Mouse (Mus musculus): ENCODE data around the gene Lbr.

Lbr gene

GRCm38 (mm10) chr1:181842781-181843180 lies at the start of gene Lbr:
Lbr (minus strand) TSS chr1:181843046.
- DNase-seq, result no peak

DNA sequence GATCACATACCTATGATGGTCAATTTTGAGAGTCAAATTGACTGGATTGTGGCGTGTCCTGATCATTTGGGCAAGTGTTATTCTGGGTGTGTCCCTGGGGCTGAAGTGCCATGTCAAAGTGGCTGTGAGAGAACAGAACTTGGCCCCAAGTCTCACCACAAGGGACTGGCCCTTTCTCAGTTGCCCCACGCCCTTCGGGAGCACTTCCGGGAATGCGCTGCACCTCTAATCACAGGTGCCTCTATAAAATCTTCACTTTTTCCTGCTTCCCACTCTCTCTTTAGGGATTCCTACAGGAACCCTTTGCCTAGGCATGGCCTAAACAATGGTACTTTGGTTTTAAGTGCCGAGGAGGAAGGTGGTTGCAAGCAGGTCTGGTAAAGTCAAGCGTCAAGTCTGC lies 46.8 kb upstream of the Lbr start:
- no peak for DNase-seq

DNA sequence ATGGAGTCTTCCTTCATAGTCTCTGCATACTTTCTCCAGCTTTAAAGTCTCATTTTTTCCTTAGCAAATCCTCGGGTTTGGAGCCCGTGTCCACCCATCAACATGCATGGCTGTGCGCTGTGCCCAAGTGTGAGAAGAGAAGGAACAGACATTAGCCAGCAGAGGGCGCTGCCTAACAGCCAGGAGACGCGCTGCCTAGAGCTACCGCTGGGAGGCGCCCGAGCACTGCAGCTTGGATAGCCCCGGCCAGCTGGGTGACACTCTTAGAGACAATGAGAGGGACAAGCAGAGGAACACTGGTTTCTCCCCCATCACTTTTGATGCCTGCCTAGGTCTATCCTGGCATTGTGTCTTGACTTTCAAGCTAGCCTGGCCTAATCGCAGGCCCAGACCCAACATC lies 46.0 kb upstream of the Lbr start:
- DNase-seq, result peak; percentile 80 to 92

- peak; percentile 72 to 86 for DNase-seq
These were observed 38.7 kb upstream of the Lbr start for GRCm38 (mm10) chr1:181881532-181881931.

DNA sequence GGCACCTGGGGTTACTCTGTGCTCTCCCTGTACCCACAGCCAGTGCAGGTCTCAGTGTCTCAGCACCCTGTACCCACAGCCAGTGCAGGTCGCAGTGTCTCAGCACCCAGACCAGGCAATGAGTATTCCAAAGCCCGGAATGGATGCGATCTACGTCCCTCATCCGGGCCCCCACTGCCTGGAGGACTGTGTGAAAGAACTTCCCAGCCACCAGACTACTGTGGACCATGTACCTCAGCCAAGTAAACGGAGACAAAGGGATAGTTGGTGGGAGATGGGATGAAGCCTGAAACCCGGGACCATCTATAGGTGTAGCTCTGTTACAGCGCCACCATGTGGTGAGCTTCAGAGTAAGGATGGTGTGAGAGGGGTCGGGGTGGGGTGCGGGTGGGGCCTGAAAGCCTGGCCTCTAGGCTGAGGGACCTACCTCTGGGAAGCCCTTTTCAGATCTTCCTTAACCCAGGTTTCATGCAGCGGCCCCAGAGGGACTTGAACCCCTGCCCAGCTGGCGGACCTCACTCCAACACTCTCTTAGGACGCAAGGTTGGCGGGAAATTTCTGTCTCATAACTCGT lies 38.0 kb upstream of the Lbr start:
- DNase-seq, result peak in 1 of 2 experiments; percentile 40

GRCm38 (mm10) chr1:181878436-181878835 lies 35.6 kb upstream of the Lbr start:
- no peak for DNase-seq

DNA sequence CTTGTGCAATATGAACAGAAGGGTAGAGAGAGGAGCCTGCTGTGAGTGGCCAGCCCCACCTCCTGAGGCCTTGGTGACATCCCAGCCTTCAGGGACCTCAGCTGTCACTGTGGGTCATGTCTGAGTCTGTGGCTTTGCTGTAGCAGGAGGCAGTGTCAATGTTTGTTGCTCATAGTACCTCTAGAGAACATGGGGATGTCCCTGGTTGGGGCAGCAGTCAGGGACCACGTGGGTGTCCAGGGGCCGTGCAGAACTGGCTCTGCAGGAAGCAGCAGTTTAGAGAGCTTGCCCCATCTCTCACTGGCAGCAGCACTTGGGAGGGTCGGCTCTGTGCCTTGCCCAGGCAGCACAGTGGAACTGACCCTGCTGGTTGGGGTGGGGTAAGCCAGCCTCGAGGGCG lies 34.2 kb upstream of the Lbr start:
- no peak for DNase-seq

DNA sequence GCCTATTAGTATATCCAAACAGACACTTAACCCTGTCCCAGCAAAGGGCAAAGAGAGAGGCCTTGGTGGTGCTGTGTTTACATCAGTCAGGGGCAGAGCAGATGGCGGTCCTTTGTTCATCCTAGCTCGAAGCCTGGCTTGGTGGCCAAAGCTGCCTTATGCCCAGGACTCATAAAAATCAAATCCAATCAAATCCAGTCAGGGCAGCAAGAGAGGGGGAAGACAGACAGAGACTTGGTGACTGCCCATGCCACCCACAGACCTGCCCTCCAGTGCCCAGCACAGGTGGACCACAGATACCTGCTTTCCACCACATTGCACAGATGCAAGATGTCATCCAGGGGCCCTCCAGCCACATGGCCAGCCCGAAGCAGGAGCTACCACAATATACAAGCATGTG lies 33.8 kb upstream of the Lbr start:
- DNase-seq, result no peak

GRCm38 (mm10) chr1:181873086-181873920 lies 30.5 kb upstream of the Lbr start:
- DNase-seq, result no peak

DNA sequence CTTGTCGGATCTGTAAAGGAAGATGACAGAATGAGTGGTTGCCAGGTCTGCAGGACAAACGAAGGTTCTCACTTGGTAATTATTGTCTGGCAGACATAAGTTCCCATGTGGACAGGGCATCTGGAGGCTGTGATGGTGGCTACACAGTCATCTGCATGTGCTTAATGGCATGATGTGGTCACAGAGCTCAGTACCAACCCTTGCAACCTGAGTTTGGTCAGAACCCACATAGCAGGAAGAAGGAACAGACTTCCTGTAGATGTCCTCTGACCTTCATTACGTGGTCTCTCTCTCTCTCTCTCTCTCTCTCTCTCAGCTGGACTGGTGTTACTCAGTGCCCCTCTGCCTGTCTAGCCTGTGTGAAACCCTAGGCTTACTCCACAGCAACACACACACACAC lies 29.8 kb upstream of the Lbr start:
- no peak for DNase-seq

DNA sequence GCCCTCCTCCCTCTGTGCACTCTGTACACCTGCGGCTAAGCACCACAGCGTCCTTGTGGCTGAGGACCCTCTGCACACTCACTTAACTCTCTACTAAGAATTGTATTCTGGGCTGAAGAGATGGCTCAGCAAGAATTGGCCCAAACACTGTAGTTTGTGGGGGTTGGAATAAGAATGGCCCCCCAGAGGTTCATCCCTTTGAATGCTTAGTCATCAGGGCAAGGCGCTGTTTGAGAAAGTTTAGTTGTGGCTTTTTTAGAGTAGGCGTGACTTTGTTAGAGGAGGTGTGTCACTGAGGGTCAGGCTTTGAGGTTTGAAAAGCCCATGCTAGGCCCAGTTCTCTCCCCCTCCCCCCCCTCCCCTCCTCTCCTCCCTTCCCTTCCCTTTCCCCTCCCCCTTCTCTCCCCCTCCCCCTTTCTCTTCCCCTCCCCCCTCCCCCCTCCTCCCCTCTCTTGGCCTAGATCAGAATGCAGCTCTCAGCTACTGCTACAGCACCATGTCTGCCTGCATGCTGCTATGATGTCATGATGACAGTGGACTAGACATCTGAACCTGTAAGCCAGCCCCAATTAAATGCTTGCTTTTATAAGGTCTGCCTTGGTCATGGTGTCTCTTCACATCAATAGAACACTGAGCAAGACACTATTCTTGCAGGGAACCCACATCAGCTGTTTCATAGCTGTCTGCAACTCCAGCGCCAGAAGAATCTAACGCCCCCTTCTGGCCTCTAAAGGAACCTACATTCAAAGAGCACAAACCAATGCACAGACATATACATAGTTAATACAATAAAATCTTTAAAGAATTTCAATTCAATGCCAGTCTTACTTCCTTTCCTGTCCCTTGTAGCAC lies 23.8 kb upstream of the Lbr start:
- DNase-seq, result no peak

- no peak for DNase-seq
These were observed 23.0 kb upstream of the Lbr start for GRCm38 (mm10) chr1:181865863-181866216.

DNA sequence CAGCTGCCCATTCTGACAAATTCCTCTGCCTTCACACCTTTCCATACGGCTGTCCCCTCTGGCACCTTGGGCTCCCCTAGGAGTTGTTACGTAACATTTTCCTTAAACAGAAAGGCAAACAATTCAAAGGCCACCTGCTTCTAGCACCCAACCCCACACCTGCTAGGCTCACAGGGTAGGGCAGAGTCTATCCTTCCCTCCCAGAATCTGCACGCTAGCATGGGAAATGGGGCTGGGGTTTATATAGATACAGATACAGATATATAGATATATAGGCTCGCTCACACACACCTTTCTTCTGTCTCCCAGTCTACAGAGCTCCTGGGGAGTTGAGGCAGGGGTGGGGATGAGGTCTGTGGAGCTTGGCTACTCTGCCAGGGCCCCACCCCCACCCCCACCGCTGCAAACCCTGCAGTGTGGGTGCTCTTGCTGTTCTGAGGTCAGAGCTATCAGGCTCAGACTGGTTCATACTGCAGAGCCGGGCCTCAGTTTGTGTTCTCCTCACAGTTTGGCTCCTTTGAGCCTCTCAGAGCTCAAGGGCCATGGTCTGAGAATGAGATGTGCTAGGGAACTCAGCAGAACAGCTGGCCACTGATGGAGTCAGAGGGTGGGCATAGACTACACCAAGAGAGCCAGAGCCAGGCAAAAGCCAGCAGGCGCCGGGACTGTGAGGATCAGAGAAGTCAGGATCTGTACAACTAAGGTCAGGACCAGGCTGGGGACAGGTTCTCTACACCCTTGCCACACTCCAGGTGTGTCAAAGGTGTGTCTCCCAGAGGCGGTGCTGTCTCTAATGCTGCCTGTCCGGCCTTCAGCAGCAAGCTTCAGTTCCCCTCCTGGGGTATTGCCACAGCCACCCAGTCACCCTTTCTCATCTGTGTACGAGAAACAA lies 22.4 kb upstream of the Lbr start:
- DNase-seq, result peak in 1 of 2 experiments; percentile 16

GRCm38 (mm10) chr1:181863431-181863830 lies 20.6 kb upstream of the Lbr start:
- no peak for DNase-seq

DNA sequence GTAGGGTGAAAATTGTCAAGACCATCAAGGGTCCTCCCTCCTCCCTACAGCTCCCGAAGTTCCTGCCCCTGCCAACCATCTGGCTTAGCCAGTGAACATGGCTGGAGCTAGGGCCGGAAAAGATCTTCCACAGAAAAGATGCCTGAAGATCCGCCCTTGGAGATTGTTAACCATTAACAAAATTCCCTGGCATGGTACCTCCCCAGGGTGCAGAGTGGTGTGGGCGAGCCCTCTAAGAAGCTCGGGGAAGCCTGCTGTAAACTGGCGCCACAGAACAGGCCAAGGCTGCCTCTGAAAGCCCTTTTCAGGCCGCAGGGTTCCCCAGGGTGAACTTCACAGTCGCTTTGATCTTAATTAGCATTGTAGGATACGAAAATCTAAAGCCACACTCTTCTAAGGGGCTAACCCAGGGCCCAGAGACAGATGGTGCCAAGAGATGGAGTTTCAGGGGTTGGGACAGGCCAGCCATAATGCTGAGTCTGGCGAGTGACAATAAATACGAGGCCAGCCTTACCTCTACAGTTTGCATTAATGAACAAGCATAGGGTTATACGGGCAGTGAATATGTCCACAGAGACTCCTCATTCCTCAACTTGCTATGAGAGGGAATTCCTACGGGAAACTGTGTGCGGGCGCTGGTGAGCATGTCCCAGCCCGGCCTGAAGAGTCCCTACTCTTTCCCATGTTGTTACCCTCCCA lies 20.0 kb upstream of the Lbr start:
- peak; percentile 58 to 61 for DNase-seq

DNA sequence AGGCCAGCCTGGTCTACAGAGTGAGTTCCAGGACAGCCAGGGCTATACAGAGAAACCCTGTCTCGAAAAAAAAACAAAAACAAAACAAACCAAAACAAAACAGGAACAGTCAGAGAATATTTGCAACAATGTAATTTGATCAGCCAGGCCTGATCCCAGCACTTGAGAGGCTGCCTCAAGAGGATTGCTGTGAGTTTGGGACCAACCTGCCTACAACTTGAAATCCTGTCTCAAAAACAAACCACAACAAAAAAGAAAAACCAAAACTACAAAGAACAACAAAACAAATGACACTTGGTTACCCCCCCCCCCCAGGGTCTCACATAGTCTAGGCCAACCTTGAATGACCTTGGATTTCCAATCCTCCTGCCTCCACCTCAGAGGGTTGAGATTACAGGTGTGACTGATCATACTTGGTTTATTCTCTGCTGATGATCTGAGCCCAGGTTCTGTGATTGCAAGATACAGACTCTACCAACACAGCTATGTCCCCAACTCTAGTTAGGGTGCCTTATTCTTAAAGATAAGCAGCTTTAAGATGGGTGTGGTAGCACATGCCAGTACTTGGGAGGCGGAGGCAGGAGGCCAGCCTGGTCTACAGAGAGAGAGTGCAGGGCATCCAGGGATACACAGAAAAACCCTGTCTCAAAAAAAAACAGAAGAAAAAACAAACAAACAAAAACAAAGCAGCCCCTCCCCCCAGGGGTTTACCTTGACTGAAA lies 18.5 kb upstream of the Lbr start:
- no peak for DNase-seq

- DNase-seq, result peak; percentile 90 to 93
These were observed 17.8 kb upstream of the Lbr start for GRCm38 (mm10) chr1:181860659-181861058.

DNA sequence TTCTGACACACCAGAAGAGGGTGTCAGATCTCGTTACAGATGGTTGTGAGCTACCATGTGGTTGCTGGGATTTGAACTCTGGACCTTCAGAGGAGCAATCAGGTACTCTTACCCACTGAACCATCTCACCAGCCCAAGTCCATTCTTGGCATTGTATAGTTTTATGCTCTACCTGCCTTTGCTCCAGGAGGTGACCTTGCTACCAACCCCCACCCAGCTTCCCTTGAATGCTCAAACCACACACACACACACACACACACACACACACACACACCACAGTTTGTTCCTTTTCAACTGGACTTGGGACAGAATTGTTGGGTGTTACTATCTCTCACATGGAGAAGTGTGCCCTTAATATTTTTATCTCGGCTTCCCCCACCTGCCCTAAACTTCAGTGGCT lies 13.5 kb upstream of the Lbr start:
- peak in 1 of 2 experiments; percentile 51 for DNase-seq

DNA sequence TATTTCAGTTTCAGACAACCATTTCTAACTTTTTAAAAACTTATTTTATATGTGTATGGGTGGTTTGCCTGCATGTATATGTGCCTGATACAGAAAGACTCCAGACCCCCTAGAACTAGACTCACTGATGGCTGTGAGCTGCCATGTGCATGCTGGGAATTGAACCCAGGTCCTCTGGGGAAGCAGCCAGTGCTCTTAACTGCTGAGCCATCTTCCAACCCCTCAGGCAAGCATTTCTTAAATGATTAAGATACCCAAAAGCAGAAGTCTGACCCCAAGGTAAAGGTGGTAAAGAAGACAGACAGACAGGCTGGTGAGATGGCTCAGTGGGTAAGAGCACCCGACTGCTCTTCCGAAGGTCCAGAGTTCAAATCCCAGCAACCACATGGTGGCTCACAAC lies 12.0 kb upstream of the Lbr start:
- no peak for DNase-seq

- peak; percentile 39 to 63 for DNase-seq
These were observed 10.4 kb upstream of the Lbr start for GRCm38 (mm10) chr1:181853081-181853736.

- peak; percentile 47 to 53 for DNase-seq
These were observed 9.6 kb upstream of the Lbr start for GRCm38 (mm10) chr1:181852466-181852865.

Measured in kidney, postnatal 36 days (tissue).